Mouse (Mus musculus): ENCODE measurements at regions not wholly inside any gene's neighbourhood (a gene's known extent, or its start where the extent isn't known, plus 50 kb on each side); places are given as distances from the start of the nearest gene placed in this dataset.

- in situ Hi-C loops (cut with MboI; ENCODE audit: low pct_ligation_motif_present, low pct_unique_long_range_greater_than_20kb, low sequenced_read_pairs) (no loop called here), dilution Hi-C loops (cut with MboI; ENCODE audit: extremely low pct_ligation_motif_present, extremely low pct_unique_long_range_greater_than_20kb, low sequenced_read_pairs) (no loop called here)
- Histone ChIP-seq H3K79me2 (replicated peaks; ENCODE audit: control insufficient read depth, extremely low read depth, insufficient read depth, poor library complexity, severe bottlenecking) (no peaks in the 10 kb centered on the region), H3K4me3 (replicated peaks in 1 of 3; ENCODE audit: low read depth in 2 of 3, low read length in 2 of 3, poor library complexity in 1 of 3) (no peak overlapping the region), H3K27me3 (replicated peaks) (no peaks in the 10 kb centered on the region), H3K36me3 (replicated peaks in 1 of 2; ENCODE audit: control insufficient read depth in 1 of 2, insufficient read depth in 1 of 2, low read length in 1 of 2) (no peaks in the 10 kb centered on the region), H3K9ac (ENCODE audit: insufficient read depth, low read depth) (no peak overlapping the region), H3K4me1 (ENCODE audit: control insufficient read depth in 1 of 2, insufficient read depth in 2 of 2) (no peaks in the 10 kb centered on the region), H3K27ac (ENCODE audit: insufficient read depth, low read depth) (no peak overlapping the region), H3K9me3 (replicated peaks; ENCODE audit: low read length) (no peaks in the 10 kb centered on the region), H3K4me2 (ENCODE audit: insufficient read depth, low read depth, poor library complexity, severe bottlenecking) (no peak overlapping the region)
- no peak for DNase-seq (ENCODE audit: extremely low read depth)
- TF ChIP-seq GABPA (IDR thresholded peaks at IDR 0.05; ENCODE audit: insufficient replicate concordance, low read depth, low read length) (no peak), ETS1 (conservative IDR thresholded peaks at IDR 0.05; ENCODE audit: low read depth, low read length) (no peak), NELFE (IDR thresholded peaks at IDR 0.05; ENCODE audit: low read depth, low read length) (no peak), POLR2A (IDR thresholded peaks at IDR 0.05; ENCODE audit: low read depth, low read length) (no peak), ELF1 (IDR thresholded peaks at IDR 0.05; ENCODE audit: low read depth, low read length) (no peak), RAD21 (IDR thresholded peaks at IDR 0.05; ENCODE audit: low read depth, low read length) (no peak), RCOR1 (conservative IDR thresholded peaks at IDR 0.05; ENCODE audit: low read depth, low read length) (no peak), NRF1 (IDR thresholded peaks at IDR 0.05; ENCODE audit: low read depth, low read length) (no peak), CHD1 (IDR thresholded peaks at IDR 0.05; ENCODE audit: low read depth, low read length) (no peak), USF2 (conservative IDR thresholded peaks at IDR 0.05; ENCODE audit: low read depth, low read length) (no peak), ZMIZ1 (IDR thresholded peaks at IDR 0.05; ENCODE audit: low read depth, low read length) (no peak), ZKSCAN1 (IDR thresholded peaks at IDR 0.05; ENCODE audit: borderline replicate concordance, low read depth, low read length) (no peak), MAFK (IDR thresholded peaks at IDR 0.05; ENCODE audit: insufficient replicate concordance, low read length) (no peak), BHLHE40 (IDR thresholded peaks at IDR 0.05; ENCODE audit: low read depth, low read length) (no peak), ZC3H11A (IDR thresholded peaks at IDR 0.05; ENCODE audit: low read depth, low read length) (no peak), EP300 (IDR thresholded peaks at IDR 0.05; ENCODE audit: low read length) (no peak), PAX5 (IDR thresholded peaks at IDR 0.05; ENCODE audit: low read length) (no peak), E2F4 (IDR thresholded peaks at IDR 0.05; ENCODE audit: insufficient replicate concordance, low read depth, low read length) (no peak), CHD2 (IDR thresholded peaks at IDR 0.05; ENCODE audit: low read length) (no peak), MAZ (IDR thresholded peaks at IDR 0.05; ENCODE audit: low read depth, low read length) (no peak)
Measured at GRCm38 (mm10) chr6:147793811-147794210, 253.2 kb upstream of the Far2 start.

DNA sequence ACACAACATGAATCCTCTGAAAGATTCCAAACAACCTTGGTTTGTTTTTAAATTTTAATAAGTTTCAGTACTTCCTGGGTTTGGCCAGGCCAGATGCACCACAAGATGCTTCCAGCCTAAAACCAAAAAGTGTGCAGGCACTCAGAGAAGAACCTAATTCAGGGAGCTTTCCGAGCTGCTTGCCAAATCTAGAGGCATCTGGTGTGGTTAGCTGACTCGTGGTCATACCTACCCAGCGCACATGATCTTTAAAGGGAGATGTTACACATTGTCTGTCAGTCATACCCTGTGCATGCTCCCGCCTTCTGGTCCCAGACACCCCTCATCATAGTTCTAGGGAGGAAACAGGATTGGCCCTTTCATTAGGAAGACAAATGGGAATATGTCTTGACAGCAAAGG, 252.7 kb upstream of the Far2 start:
- no peaks in the 10 kb centered on the region for H3K36me3 ChIP-seq (replicated peaks in 1 of 2; ENCODE audit: control insufficient read depth in 1 of 2, insufficient read depth in 1 of 2, low read length in 1 of 2)
- H3K4me2 ChIP-seq (ENCODE audit: insufficient read depth, low read depth, poor library complexity, severe bottlenecking), result no peak overlapping the region
- no peaks in the 10 kb centered on the region for H3K9me3 ChIP-seq (replicated peaks; ENCODE audit: low read length)
- H3K9ac ChIP-seq (ENCODE audit: insufficient read depth, low read depth), result no peak overlapping the region
- no peak overlapping the region for H3K27ac ChIP-seq (ENCODE audit: insufficient read depth, low read depth)
- H3K4me1 ChIP-seq (ENCODE audit: control insufficient read depth in 1 of 2, insufficient read depth in 2 of 2), result no peaks in the 10 kb centered on the region
- H3K27me3 ChIP-seq (replicated peaks), result no peaks in the 10 kb centered on the region
- dilution Hi-C loops (cut with MboI; ENCODE audit: extremely low pct_ligation_motif_present, extremely low pct_unique_long_range_greater_than_20kb, low sequenced_read_pairs), result no loop called here
- H3K4me3 ChIP-seq (replicated peaks in 1 of 3; ENCODE audit: low read depth in 2 of 3, low read length in 2 of 3, poor library complexity in 1 of 3), result no peak overlapping the region
- no peaks in the 10 kb centered on the region for H3K79me2 ChIP-seq (replicated peaks; ENCODE audit: control insufficient read depth, extremely low read depth, insufficient read depth, poor library complexity, severe bottlenecking)
- TF ChIP-seq IRF4 (IDR thresholded peaks at IDR 0.05; ENCODE audit: low read depth, low read length) (no peak), MAFK (IDR thresholded peaks at IDR 0.05; ENCODE audit: insufficient replicate concordance, low read length) (no peak), MXI1 (IDR thresholded peaks at IDR 0.05; ENCODE audit: low read depth, low read length) (no peak), CTCF (conservative IDR thresholded peaks at IDR 0.05 in 1 of 2, IDR thresholded peaks at IDR 0.05 in 1 of 2; ENCODE audit: low read depth in 2 of 2, low read length in 2 of 2) (no peak), BHLHE40 (IDR thresholded peaks at IDR 0.05; ENCODE audit: low read depth, low read length) (no peak), RCOR1 (conservative IDR thresholded peaks at IDR 0.05; ENCODE audit: low read depth, low read length) (no peak), HCFC1 (IDR thresholded peaks at IDR 0.05; ENCODE audit: low read depth, low read length) (no peak), MYC (IDR thresholded peaks at IDR 0.05; ENCODE audit: low read depth, low read length) (no peak), RAD21 (IDR thresholded peaks at IDR 0.05; ENCODE audit: low read depth, low read length) (no peak), NRF1 (IDR thresholded peaks at IDR 0.05; ENCODE audit: low read depth, low read length) (no peak), EP300 (IDR thresholded peaks at IDR 0.05; ENCODE audit: low read length) (no peak), JUN (IDR thresholded peaks at IDR 0.05; ENCODE audit: insufficient read depth, low read depth, low read length) (no peak), POLR2AphosphoS2 (IDR thresholded peaks at IDR 0.05; ENCODE audit: low read depth, low read length) (no peak), MAX (IDR thresholded peaks at IDR 0.05; ENCODE audit: low read length) (no peak), USF2 (conservative IDR thresholded peaks at IDR 0.05; ENCODE audit: low read depth, low read length) (no peak), CHD1 (IDR thresholded peaks at IDR 0.05; ENCODE audit: low read depth, low read length) (no peak), PAX5 (IDR thresholded peaks at IDR 0.05; ENCODE audit: low read length) (no peak), ZNF384 (IDR thresholded peaks at IDR 0.05; ENCODE audit: low read depth, low read length) (no peak), SIN3A (IDR thresholded peaks at IDR 0.05; ENCODE audit: low read length) (no peak), ELF1 (IDR thresholded peaks at IDR 0.05; ENCODE audit: low read depth, low read length) (no peak)
- no peak for DNase-seq (ENCODE audit: extremely low read depth)
- in situ Hi-C loops (cut with MboI; ENCODE audit: low pct_ligation_motif_present, low pct_unique_long_range_greater_than_20kb, low sequenced_read_pairs), result no loop called here

Measured in CH12.LX (cell line).